Mouse (Mus musculus) kidney, postnatal 0 days (tissue): ENCODE measurements around the gene Cpa5. TPM values are rescaled to one million over a fixed set of nuclear protein-coding genes. Genes with fewer than 3 reads are reported as not detected.

ENCODE experiments used
- ATAC-seq: fragments of 200-750 bp; cut with Nextera tagmentation; replicated peaks from 2 replicates; pipeline ENCODE4 v1.8.0; 2017; ENCODE audit warnings: low read depth, moderate number of reproducible peaks, moderate TSS enrichment, moderate library complexity; ENCODE audit not compliant: low FRiP score
- DNase-seq: peaks from one replicate; pipeline ENCODE4 v3.0.0-alpha.2; 2016; ENCODE audit warnings: low spot score
- H3K27ac ChIP-seq: fragments of 300-500 bp; sonication (generic); 2 replicates; pipeline ENCODE4 v1.5.1; 2014; ENCODE audit warnings: mild to moderate bottlenecking
- H3K27me3 ChIP-seq: fragments of 300-500 bp; sonication (generic); 2 replicates; pipeline ENCODE4 v1.6.1; 2014; ENCODE audit warnings: low read length, mixed read lengths; ENCODE audit not compliant: insufficient read depth
- H3K36me3 ChIP-seq: fragments of 300-500 bp; sonication (generic); 2 replicates; pipeline ENCODE4 v1.6.1; 2014; ENCODE audit warnings: low read length, mixed read lengths; ENCODE audit not compliant: insufficient read depth
- H3K4me1 ChIP-seq: fragments of 300-500 bp; sonication (generic); replicated peaks from 2 replicates; pipeline ENCODE4 v1.6.1; 2014; ENCODE audit warnings: antibody characterized with exemption, low read length, mixed read lengths; ENCODE audit not compliant: insufficient read depth
- H3K4me2 ChIP-seq: fragments of 300-500 bp; sonication (generic); 2 replicates; pipeline ENCODE4 v1.6.1; 2014; ENCODE audit warnings: mild to moderate bottlenecking, low read length, moderate library complexity, mixed read lengths
- H3K4me3 ChIP-seq: fragments of 300-500 bp; sonication (generic); replicated peaks from 2 replicates; pipeline ENCODE4 v1.5.1; 2014; ENCODE audit warnings: low read depth, low read length
- H3K9ac ChIP-seq: fragments of 300-500 bp; sonication (generic); 2 replicates; pipeline ENCODE4 v1.6.1; 2014; ENCODE audit warnings: low read depth, low read length
- H3K9me3 ChIP-seq: fragments of 300-500 bp; sonication (generic); replicated peaks from 2 replicates; pipeline ENCODE4 v1.6.1; 2016; ENCODE audit warnings: low read length, inconsistent platforms, mixed read lengths
- CTCF ChIP-seq: IDR thresholded peaks from 2 replicates; pipeline ENCODE4 v1.5.1; 2016; ENCODE audit warnings: antibody characterized with exemption, low read depth, mild to moderate bottlenecking, moderate library complexity
- WGBS: fragments of 180-500 bp; shearing (Covaris S2); extraction: QIAGEN DNeasy Blood & Tissue Kit; methylation state at CpG from one replicate; pipeline ENCODE4 v1.1.7; 2014; 5-methylcytosine and 5-hydroxymethylcytosine counted together
- polyA plus RNA-seq: library from polyadenylated mRNA; unstranded; fragments of >200 nt; fragmentation: Nextera tagmentation; extraction: Ambion mirVana; gene quantifications from 2 replicates; pipeline ENCODE4 v1.2.1, GENCODE M21; 2015

The Cpa5 gene
- polyA plus RNA-seq, 1 experiment from 2014 or later: 0.28 TPM

DNA sequence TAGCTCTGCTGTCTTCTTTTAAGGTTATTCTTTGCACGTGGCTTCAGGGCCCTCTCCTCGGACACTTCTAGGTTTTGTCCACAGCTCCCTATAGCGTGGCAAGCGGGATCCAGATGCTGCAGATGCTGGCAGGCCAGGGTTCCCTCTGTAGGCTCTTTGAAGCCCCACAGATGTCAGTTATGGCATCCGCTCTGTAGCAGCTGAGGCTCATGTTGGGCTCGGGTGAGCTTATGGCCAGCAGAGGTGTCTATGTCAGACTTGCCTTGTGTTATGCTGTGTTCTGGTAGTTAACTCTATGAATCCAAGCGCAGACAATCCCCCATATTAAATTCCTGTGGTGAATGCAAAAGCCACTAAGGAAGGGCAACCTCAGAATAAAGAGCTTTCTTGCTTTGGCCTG lies 69.6 kb downstream of the Cpa5 start:
- no peak; the same call in 1 of the 2 replicates for ATAC-seq
- Histone ChIP-seq H3K36me3 (no peaks in the 10 kb centered on the region), H3K4me1 (peaks cover 11% of the 10 kb centered on the region), H3K9me3 (no peaks in the 10 kb centered on the region), H3K9ac (no peak overlapping the region), H3K4me3 (no peak overlapping the region), H3K4me2 (no peak overlapping the region), H3K27ac (no peak overlapping the region), H3K27me3 (no peaks in the 10 kb centered on the region)
- peak; percentile 59 for DNase-seq
- 37% methylated on average over 7 of the region's 7 CpGs for WGBS
- no peak for TF ChIP-seq CTCF

Other genes with a start within 250 kb of the Cpa5 start
- 42.9 and 45.6 TPM in 2 replicates for gene Zc3hc1, start 220.0 kb upstream of the Cpa5 start, polyA plus RNA-seq
- gene Klhdc10, start 209.1 kb upstream of the Cpa5 start, polyA plus RNA-seq: 18.0 and 18.2 TPM in 2 replicates
- 25.9 and 27.4 TPM in 2 replicates for gene Tmem209, start 101.2 kb upstream of the Cpa5 start, polyA plus RNA-seq
- gene Ssmem1, start 101.2 kb upstream of the Cpa5 start, polyA plus RNA-seq: 0.19 and 0.30 TPM in 2 replicates
- gene Cpa2, start 69.4 kb upstream of the Cpa5 start, polyA plus RNA-seq: 11.5 and 12.4 TPM in 2 replicates
- gene Cpa4, start 42.6 kb upstream of the Cpa5 start, polyA plus RNA-seq: 0.05 TPM in 1 of 2 replicates, not detected in the other
- 0.53 and 0.55 TPM in 2 replicates for gene Cpa1, start 28.2 kb downstream of the Cpa5 start, polyA plus RNA-seq
- gene Cep41, start 82.7 kb downstream of the Cpa5 start, polyA plus RNA-seq: 11.9 and 12.1 TPM in 2 replicates
- 1,049 and 1,099 TPM in 2 replicates for gene Mest, start 112.5 kb downstream of the Cpa5 start, polyA plus RNA-seq